ENCODE assay signal across 14 mouse cellular contexts in the genomic region with DNA sequence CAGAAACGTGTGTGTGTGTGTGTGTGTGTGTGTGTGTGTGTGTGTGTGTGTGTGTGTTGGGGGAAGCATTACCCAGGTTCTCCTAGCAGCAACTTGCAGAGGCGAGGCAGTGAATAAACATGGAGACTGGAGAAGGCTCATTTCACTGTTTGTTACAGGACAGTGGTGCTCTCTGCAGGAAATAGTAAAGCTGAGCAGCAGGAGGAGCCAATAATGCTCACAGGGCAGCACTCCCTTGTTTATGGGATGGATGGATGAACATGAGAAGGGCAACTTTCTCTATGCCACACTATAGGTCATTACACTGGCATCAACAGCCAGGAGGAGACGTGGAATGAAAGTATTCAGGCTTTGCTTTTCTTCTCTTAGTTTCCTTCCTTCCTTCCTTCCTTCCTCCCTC.
"Had no signal": no experiment of that assay in that cellular context is flagged by ENCODE, and none has a peak within 500 bp of the region (broad histone marks: within the 10 kb centered on the region; RNA-seq: fewer than 3 reads in every experiment).

No protein-coding gene starts in this region.

- H3K4me3 ChIP-seq: limb, embryonic 15.5 days; liver, embryonic 12.5 days; midbrain, embryonic 10.5 days; midbrain, embryonic 15.5 days; neural tube, embryonic 13.5 days had no signal

- H3K9ac ChIP-seq: limb, embryonic 15.5 days; liver, embryonic 12.5 days; midbrain, embryonic 15.5 days; neural tube, embryonic 13.5 days had no signal

- ATAC-seq: liver, embryonic 12.5 days; midbrain, embryonic 15.5 days had no signal

- DNase-seq: kidney, postnatal 14 days; layer of hippocampus, adult 9-11 months; layer of hippocampus, postnatal 36 days; lung, postnatal 4 days; retina, postnatal 1 day; right cerebral cortex, postnatal 4 days; spleen, adult 18-20 months; thymus, adult 18-20 months; thymus, postnatal 14 days had no signal

- H3K4me2 ChIP-seq: limb, embryonic 15.5 days; liver, embryonic 12.5 days; midbrain, embryonic 15.5 days; neural tube, embryonic 13.5 days had no signal

- H3K27me3 ChIP-seq: limb, embryonic 15.5 days; liver, embryonic 12.5 days; midbrain, embryonic 15.5 days; neural tube, embryonic 13.5 days had no signal

- H3K9me3 ChIP-seq: limb, embryonic 15.5 days; liver, embryonic 12.5 days; midbrain, embryonic 10.5 days; midbrain, embryonic 15.5 days; neural tube, embryonic 13.5 days had no signal

- H3K27ac ChIP-seq: limb, embryonic 15.5 days; liver, embryonic 12.5 days; midbrain, embryonic 10.5 days; midbrain, embryonic 15.5 days; neural tube, embryonic 13.5 days had no signal

- H3K4me1 ChIP-seq: liver, embryonic 12.5 days; midbrain, embryonic 15.5 days had no signal

- H3K36me3 ChIP-seq: limb, embryonic 15.5 days; liver, embryonic 12.5 days; midbrain, embryonic 10.5 days; midbrain, embryonic 15.5 days; neural tube, embryonic 13.5 days had no signal
